Mouse (Mus musculus) megakaryocyte, embryonic 14.5 days (primary cell): ENCODE measurements around the gene Mucl3.

Experiments
- FLI1 ChIP-seq: IDR thresholded peaks from 2 replicates; pipeline ENCODE4 v1.6.1; 2012; ENCODE audit warnings: low read length, inconsistent platforms, mixed read lengths
- GATA1 ChIP-seq: IDR thresholded peaks from 3 replicates; pipeline ENCODE4 v1.6.1; 2012; ENCODE audit warnings: mixed read lengths, low read length, inconsistent platforms, borderline replicate concordance

- TF ChIP-seq GATA1 = no peak
- TF ChIP-seq FLI1 = no peak
These were observed 5.9 kb upstream of the Mucl3 start for GRCm38 (mm10) chr17:35649429-35649828.
